Mouse (Mus musculus) midbrain, embryonic 13.5 days (tissue): ENCODE data around the gene Dus3l. TPM values are rescaled to one million over a fixed set of nuclear protein-coding genes. Genes with fewer than 3 reads are reported as not detected.

ENCODE experiments used
- ATAC-seq: fragments of 200-750 bp; cut with Nextera tagmentation; 2 replicates; pipeline ENCODE4 v1.8.0; 2017; ENCODE audit warnings: mild to moderate bottlenecking, moderate TSS enrichment, moderate library complexity
- H3K27ac ChIP-seq: fragments of 300-500 bp; sonication (generic); 2 replicates; pipeline ENCODE4 v1.5.1; 2015; ENCODE audit warnings: inconsistent platforms, mild to moderate bottlenecking, moderate library complexity
- H3K27me3 ChIP-seq: fragments of 300-500 bp; sonication (generic); 2 replicates; pipeline ENCODE4 v1.6.1; 2015; ENCODE audit warnings: mild to moderate bottlenecking, inconsistent platforms
- H3K36me3 ChIP-seq: fragments of 300-500 bp; sonication (generic); 2 replicates; pipeline ENCODE4 v1.6.1; 2015; ENCODE audit warnings: mild to moderate bottlenecking, inconsistent platforms
- H3K4me1 ChIP-seq: fragments of 300-500 bp; sonication (generic); replicated peaks from 2 replicates; pipeline ENCODE4 v1.6.1; 2015; ENCODE audit warnings: inconsistent platforms
- H3K4me2 ChIP-seq: fragments of 300-500 bp; sonication (generic); replicated peaks from 2 replicates; pipeline ENCODE4 v1.6.1; 2015; ENCODE audit warnings: moderate library complexity, mild to moderate bottlenecking, inconsistent platforms
- H3K4me3 ChIP-seq: fragments of 300-500 bp; sonication (generic); replicated peaks from 2 replicates; pipeline ENCODE4 v1.5.1; 2015; ENCODE audit warnings: mild to moderate bottlenecking, inconsistent platforms
- H3K9ac ChIP-seq: fragments of 300-500 bp; sonication (generic); replicated peaks from 2 replicates; pipeline ENCODE4 v1.6.1; 2015; ENCODE audit warnings: mild to moderate bottlenecking, inconsistent platforms
- H3K9me3 ChIP-seq: fragments of 300-500 bp; sonication (generic); 2 replicates; pipeline ENCODE4 v1.6.1; 2016; ENCODE audit warnings: mild to moderate bottlenecking, inconsistent platforms
- WGBS: fragments of 180-500 bp; shearing (Covaris S2); methylation state at CpG from one replicate; pipeline ENCODE4 v1.1.7; 2015; 5-methylcytosine and 5-hydroxymethylcytosine counted together
- polyA plus RNA-seq: library from polyadenylated mRNA; unstranded; fragments of >200 nt; fragmentation: Nextera tagmentation; extraction: Ambion mirVana; gene quantifications from 2 replicates; pipeline ENCODE4 v1.2.1, GENCODE M21; 2015

Dus3l gene
- polyA plus RNA-seq, 1 experiment from 2014 or later: 63.7 TPM

DNA sequence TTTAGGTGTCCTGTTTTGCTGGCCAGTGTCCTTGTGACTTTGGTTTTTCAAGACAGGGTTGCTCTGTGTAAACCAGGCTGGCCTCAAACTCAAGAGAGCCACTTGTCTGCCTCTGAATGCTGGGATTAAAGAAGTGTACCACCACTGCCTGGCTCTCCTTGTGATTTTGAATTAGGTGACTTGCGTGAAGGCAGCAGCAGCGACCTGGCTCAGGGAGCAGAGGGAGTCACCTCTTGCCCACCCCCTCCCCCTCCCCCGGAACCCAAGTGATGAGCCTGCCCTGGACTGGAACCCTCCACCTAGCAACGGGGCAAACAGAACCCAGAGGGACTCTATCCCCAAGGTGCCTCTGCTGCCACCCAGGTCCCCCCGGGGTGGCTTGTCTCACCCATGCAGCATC is 5.4 kb downstream of the Dus3l start, which contains the start of gene Prr22:
Gene Prr22 (plus strand): TSS at position 301 of the 400 bp plus-strand sequence.
- Histone ChIP-seq H3K4me1 (peaks cover 7% of the 10 kb centered on the region), H3K4me3 (no peak within 1 kb of the TSS), H3K27ac (no peak within 1 kb of the TSS), H3K27me3 (no peaks in the 10 kb centered on the region), H3K36me3 (peaks cover 55% of the 10 kb centered on the region), H3K9me3 (no peaks in the 10 kb centered on the region), H3K9ac (no peak within 1 kb of the TSS), H3K4me2 (no peak within 1 kb of the TSS)
- no peak for ATAC-seq
- WGBS: 95% methylated on average over 5 of the region's 5 CpGs

DNA sequence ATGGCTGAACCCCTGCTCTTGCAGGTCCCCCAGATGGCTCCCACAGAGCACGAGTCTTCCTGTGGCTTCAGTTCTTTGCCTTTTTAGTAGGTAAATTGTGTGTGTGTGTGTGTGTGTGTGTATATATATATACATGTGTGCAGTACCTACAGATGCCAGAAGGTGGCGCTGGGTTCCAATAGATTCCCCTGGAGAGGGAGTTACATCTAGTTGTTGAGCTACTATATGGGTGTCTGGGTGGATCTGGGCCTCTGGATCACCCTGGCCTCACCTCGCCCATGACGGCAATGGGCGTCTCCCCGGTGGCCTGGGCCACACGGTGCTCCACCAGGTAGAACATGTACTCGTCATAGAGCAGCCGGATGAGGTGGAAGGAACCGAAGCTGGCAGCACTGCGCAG is 13.0 kb downstream of the Dus3l start:
- no peak overlapping the region for H3K4me3 ChIP-seq
- H3K27ac ChIP-seq: no peak overlapping the region
- H3K9me3 ChIP-seq: no peaks in the 10 kb centered on the region
- H3K36me3 ChIP-seq: peaks cover 15% of the 10 kb centered on the region
- H3K27me3 ChIP-seq: no peaks in the 10 kb centered on the region
- no peak overlapping the region for H3K4me2 ChIP-seq
- H3K4me1 ChIP-seq: 0 out of 2 replicates have a peak, but pooled peaks cover 3% of the 10 kb centered on the region
- no peak for ATAC-seq
- H3K9ac ChIP-seq: no peak overlapping the region
- WGBS: 91% methylated on average over 11 of the region's 11 CpGs

DNA sequence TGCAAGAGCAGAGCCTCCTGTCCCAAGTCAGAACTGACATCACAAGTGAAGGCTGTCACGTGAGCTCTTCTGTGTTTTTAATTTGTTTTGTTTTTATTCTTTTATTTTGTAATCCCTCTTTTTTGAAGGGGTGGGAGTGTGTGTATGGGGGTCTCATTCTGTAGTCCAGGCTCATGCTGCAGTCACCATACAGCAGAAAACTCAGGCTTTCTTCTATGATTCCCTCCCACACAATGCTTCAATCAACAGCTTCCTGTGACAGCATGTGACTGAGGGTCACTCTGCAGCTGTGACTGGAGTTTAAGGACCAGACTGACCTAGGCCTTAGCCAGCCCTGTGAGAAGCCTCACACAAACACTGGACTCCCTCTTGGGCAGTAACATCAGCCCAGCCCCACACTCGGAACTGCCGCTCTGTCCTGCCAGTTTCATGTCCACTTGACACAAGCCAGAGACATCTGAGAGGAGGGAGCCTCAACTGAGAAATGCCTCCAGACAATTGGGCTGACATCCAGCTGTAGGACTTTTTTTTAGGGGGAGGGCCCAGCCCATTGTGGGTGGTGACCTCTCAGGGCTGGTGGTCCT is 14.3 kb downstream of the Dus3l start:
- H3K4me2 ChIP-seq: no peak overlapping the region
- no peak overlapping the region for H3K9ac ChIP-seq
- 0 out of 2 replicates have a peak, but pooled peaks cover 3% of the 10 kb centered on the region for H3K4me1 ChIP-seq
- no peaks in the 10 kb centered on the region for H3K27me3 ChIP-seq
- H3K36me3 ChIP-seq: peaks cover 18% of the 10 kb centered on the region
- no peak for ATAC-seq
- no peak overlapping the region for H3K4me3 ChIP-seq
- H3K9me3 ChIP-seq: no peaks in the 10 kb centered on the region
- H3K27ac ChIP-seq: no peak overlapping the region
- WGBS: 32% methylated on average over 3 of the region's 3 CpGs

DNA sequence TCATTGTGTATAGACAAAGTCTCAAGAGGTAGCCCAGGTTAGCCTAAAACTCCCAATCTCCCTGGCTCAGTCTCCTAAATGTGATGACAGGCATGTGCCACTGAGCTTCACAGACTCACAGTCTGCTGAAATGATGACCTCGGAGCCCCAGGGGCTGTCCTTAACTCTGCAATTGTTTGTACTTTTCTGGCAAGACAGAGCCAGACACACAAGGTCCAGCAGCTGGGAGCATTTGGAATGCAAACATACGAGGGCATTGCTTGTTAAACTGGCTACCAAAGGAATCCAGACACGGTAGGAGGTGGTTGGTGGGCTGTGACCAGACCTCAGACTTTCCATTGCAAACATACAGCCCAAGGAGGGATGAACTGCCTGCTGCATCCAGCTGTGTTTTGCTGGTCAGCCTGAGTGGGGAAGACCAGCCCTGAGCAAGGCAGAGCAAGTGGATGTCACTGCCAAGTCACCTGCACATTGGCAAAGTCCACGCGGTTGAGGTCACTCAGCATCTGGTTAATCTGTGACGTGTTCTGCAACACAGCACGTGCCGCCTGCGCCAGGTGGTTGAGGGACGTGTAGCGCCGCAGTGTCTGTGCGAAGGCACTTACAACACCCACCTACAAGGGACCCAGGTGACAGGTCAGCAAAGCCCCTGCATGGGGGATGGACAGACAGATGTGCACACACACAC is 15.9 kb downstream of the Dus3l start:
- no peaks in the 10 kb centered on the region for H3K9me3 ChIP-seq
- ATAC-seq: no peak
- no peak overlapping the region for H3K4me2 ChIP-seq
- 0 out of 2 replicates have a peak, but pooled peaks cover 3% of the 10 kb centered on the region for H3K4me1 ChIP-seq
- no peak overlapping the region for H3K27ac ChIP-seq
- no peak overlapping the region for H3K9ac ChIP-seq
- 88% methylated on average over 13 of the region's 13 CpGs for WGBS
- no peaks in the 10 kb centered on the region for H3K27me3 ChIP-seq
- H3K36me3 ChIP-seq: peaks cover 23% of the 10 kb centered on the region
- no peak overlapping the region for H3K4me3 ChIP-seq

DNA sequence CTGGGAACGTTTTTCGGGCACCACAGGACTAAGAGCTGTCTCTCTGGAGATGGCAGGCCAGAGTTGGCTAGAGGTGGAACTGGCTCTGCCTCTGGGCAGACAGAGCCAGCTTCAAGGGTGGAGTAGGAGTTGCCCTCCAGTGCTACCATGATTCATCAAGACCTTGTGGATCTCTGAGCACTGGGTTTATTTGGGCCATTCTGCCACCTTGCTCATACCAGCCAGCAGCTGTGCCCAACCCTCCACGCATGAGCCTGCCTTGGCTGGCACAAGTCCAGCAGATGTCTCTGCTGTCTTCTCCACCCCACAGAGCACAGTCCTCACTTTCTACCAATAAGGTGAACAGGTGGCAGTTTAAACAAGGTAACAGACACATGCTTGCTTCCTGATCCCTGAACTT is 24.3 kb downstream of the Dus3l start:
- no peak for ATAC-seq
- H3K36me3 ChIP-seq: peaks cover 9% of the 10 kb centered on the region; the same call in 1 of the 2 replicates
- no peak overlapping the region for H3K27ac ChIP-seq
- no peaks in the 10 kb centered on the region for H3K4me1 ChIP-seq
- no peak overlapping the region for H3K9ac ChIP-seq
- H3K9me3 ChIP-seq: no peaks in the 10 kb centered on the region
- H3K4me2 ChIP-seq: no peak overlapping the region
- 83% methylated on average over 3 of the region's 3 CpGs for WGBS
- no peaks in the 10 kb centered on the region for H3K27me3 ChIP-seq
- no peak overlapping the region for H3K4me3 ChIP-seq

DNA sequence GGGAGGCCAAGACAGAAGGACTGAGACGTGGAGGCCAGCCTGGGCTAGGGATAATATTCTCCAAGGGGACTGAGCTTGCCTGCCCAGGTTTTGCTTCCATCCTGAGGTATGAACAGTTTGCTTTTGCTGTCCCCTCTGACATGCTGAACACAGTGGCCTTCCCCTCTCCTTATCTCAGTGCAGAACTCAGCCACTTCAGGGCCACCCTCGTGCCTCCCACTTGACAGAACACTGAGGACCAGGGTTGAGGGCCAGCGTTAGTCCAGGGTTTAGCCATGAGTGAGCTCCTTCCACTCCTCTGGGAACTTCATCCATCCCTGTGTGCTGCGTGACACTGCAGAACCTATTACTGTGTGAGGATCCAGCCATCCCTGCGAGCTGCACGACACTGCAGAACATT is 24.7 kb downstream of the Dus3l start:
- no peak for ATAC-seq
- no peak overlapping the region for H3K27ac ChIP-seq

DNA sequence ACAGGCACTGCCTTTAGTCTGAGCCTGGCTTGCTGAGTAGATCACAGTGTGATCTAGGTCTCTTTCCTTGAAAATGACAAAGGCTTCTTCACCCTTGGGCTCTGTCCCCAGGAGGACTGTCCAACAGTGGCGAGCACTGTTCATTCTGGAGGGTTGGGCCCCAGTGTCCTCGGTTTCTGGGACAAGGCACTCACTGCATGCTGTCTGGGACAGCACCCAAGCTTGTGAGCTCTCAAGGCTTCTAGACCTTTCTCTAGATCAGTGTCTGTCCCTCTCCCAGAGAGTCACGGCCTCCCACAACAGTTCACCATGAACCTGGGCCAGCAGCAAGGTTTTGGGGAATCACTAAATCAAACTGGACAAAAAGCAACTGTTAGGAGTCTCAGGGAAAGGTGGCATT is 28.0 kb downstream of the Dus3l start:
- no peaks in the 10 kb centered on the region for H3K9me3 ChIP-seq
- H3K4me3 ChIP-seq: no peak overlapping the region
- no peaks in the 10 kb centered on the region for H3K36me3 ChIP-seq
- no peaks in the 10 kb centered on the region for H3K27me3 ChIP-seq
- H3K4me1 ChIP-seq: no peaks in the 10 kb centered on the region
- H3K4me2 ChIP-seq: no peak overlapping the region
- H3K27ac ChIP-seq: no peak overlapping the region
- 85% methylated on average over 3 of the region's 3 CpGs for WGBS
- no peak for ATAC-seq
- H3K9ac ChIP-seq: no peak overlapping the region

More for the DNA sequence above, 24.7 kb downstream of the Dus3l start:
- peaks cover 5% of the 10 kb centered on the region; the same call in 1 of the 2 replicates for H3K36me3 ChIP-seq
- H3K4me1 ChIP-seq: no peaks in the 10 kb centered on the region
- 91% methylated on average over 6 of the region's 6 CpGs for WGBS
- no peak overlapping the region for H3K9ac ChIP-seq
- no peak overlapping the region for H3K4me3 ChIP-seq
- no peak overlapping the region for H3K4me2 ChIP-seq
- no peaks in the 10 kb centered on the region for H3K9me3 ChIP-seq
- H3K27me3 ChIP-seq: no peaks in the 10 kb centered on the region

DNA sequence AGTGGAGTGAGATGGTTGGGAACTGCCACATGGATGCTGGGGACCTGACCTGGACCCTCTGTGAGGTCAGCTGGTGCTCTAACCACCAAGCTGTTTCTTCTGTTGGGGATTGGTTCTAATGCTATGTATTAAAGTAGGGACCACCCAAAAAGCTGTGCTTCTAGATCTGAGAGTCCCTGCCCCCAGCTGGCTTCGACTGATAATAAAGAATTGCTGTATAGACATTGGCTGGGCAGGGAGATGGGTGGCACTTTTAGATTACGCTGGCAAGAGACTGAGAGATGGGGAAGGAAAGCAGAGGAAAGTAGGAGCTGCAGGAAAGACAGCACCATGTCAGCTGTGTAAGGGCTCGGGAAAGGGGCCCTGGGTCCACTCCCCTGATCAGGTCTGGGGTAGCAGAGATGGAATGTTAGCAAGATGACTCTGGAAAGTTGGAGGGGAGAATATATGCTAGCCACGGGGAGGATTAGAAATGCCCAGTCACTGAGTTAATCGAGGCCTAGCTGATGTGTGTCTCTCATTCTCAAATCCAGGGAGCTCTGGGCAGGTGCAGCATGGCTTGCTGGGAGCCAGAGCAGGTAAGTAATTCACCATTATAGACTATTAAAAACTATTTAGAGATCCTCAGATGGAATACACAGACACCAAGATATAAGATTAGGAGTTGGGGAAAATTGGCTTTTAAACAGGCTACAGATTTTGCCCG is 29.2 kb downstream of the Dus3l start:
- Histone ChIP-seq H3K9me3 (no peaks in the 10 kb centered on the region), H3K27me3 (no peaks in the 10 kb centered on the region), H3K4me2 (no peak overlapping the region), H3K4me3 (no peak overlapping the region), H3K36me3 (no peaks in the 10 kb centered on the region), H3K9ac (no peak overlapping the region), H3K4me1 (no peaks in the 10 kb centered on the region), H3K27ac (no peak overlapping the region)
- WGBS: 72% methylated on average over 6 of the region's 6 CpGs
- no peak for ATAC-seq

DNA sequence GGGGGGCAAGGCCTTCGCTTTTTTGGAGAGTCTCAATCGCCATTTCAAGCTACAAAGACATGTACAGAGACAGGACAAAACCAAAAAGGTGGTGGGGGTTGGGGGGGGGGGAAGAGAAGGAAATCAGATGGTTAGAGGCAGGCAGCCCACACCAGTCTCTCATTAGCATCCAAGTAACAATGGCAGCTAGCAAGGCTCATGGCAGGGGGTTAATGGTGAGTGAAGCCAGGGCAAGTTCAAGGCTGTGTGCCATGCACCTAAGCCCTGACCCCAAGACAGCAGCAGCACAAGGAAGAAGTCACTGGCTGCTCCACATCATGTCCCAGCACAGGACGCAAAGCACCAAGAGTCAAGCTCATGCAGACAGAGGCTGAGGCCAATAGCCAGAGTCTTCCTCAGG is 34.7 kb downstream of the Dus3l start:
- 82% methylated on average over 3 of the region's 3 CpGs for WGBS
- no peak for ATAC-seq
- Histone ChIP-seq H3K4me1 (no peaks in the 10 kb centered on the region), H3K9ac (no peak overlapping the region), H3K27ac (no peak overlapping the region), H3K27me3 (no peaks in the 10 kb centered on the region), H3K9me3 (no peaks in the 10 kb centered on the region), H3K4me3 (no peak overlapping the region), H3K36me3 (peaks cover 8% of the 10 kb centered on the region), H3K4me2 (no peak overlapping the region)

DNA sequence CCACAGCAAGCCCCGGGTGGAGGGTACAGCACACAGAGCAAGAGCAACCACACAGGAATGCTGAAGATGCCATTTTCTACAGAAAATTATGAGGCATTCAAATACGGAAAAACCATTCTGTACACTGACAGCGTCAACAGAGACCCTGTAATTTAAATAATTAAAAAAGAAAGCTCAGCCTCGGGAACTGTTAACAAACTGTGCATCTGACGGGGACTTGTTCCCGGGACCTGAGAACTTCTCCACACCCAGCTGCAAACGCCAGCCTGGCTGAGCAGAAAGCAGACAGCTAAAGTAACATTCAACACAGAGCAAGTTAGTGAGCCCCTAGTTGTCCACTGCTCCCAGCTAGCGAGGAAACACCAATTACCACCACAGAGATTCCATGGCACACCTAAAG is 37.5 kb downstream of the Dus3l start:
- no peaks in the 10 kb centered on the region for H3K4me1 ChIP-seq
- 84% methylated on average over 8 of the region's 8 CpGs for WGBS
- no peaks in the 10 kb centered on the region for H3K27me3 ChIP-seq
- no peak overlapping the region for H3K4me3 ChIP-seq
- H3K36me3 ChIP-seq: peaks cover 8% of the 10 kb centered on the region
- no peak overlapping the region for H3K4me2 ChIP-seq
- H3K27ac ChIP-seq: no peak overlapping the region
- no peak for ATAC-seq
- no peaks in the 10 kb centered on the region for H3K9me3 ChIP-seq
- H3K9ac ChIP-seq: no peak overlapping the region

DNA sequence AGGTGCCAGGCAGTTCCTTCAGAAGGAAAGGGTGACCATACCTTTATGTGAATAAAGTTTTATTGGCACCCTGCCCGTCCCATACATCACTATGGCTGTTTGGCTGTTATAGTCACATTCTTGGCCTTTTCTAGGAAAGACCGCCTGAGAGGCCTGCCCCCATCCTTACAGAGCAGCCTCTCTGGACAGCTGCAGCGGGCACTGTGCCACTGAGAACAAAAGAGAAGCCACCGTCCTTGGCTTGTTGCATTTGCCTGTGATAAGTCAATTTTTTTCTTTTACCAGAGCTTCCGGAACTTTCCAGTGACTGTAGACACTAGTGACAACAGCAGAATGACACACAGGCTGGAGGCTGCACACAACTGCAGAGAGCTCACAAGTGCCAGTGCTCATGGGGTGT is 40.4 kb downstream of the Dus3l start:
- WGBS: 84% methylated on average over 5 of the region's 5 CpGs
- ATAC-seq: no peak
- 0 out of 2 replicates have a peak, but pooled peaks cover 3% of the 10 kb centered on the region for H3K27me3 ChIP-seq
- H3K4me1 ChIP-seq: peaks cover 12% of the 10 kb centered on the region
- no peaks in the 10 kb centered on the region for H3K9me3 ChIP-seq
- no peak overlapping the region for H3K9ac ChIP-seq
- H3K36me3 ChIP-seq: peaks cover 8% of the 10 kb centered on the region
- no peak overlapping the region for H3K4me2 ChIP-seq
- no peak overlapping the region for H3K4me3 ChIP-seq
- H3K27ac ChIP-seq: no peak overlapping the region

DNA sequence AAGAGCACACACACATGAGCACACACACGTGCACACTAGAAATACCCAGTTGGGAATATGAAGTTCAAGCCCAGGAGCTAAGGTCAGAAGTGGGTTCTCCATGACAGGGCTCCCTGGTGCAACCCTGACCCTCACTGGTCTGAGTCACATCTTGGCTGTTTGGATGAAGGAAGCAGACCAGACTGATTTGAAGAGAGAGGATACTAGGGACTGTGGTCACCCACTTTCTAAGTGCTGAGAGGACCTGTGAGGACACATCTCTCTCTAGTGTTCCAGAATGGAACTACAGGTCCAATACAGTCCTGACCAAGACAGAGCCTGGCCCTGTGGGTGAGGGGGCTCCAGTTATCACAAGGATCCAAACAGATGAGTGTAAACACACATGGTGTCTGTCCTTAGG is 41.2 kb downstream of the Dus3l start:
- Histone ChIP-seq H3K4me2 (no peak overlapping the region), H3K36me3 (peaks cover 8% of the 10 kb centered on the region), H3K27ac (no peak overlapping the region), H3K4me1 (peaks cover 20% of the 10 kb centered on the region), H3K4me3 (no peak overlapping the region), H3K9me3 (no peaks in the 10 kb centered on the region), H3K9ac (no peak overlapping the region), H3K27me3 (0 out of 2 replicates have a peak, but pooled peaks cover 3% of the 10 kb centered on the region)
- WGBS: 97% methylated on average over 1 of the region's 1 CpGs
- ATAC-seq: no peak
